ENCODE assay signal across 8 mouse cellular contexts in the genomic region with DNA sequence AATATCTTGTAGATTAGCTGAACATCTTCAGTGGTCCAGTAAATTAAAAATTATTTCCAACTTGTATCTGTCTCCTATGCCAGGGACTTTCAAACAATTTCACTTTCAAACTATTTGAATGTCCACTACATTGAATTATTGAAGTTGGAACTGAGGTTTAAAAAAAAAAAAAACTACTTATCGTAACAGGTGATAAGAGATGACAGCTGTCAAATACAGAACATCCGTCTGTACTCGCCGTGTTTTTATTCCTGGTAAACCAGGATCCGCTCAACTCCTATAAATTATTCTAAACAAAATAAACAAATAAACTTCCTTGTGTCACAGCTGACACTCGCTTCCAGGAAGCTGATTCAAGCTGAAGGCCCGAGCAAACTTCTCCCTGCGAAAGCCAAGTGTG. TPM values are rescaled to one million over a fixed set of nuclear protein-coding genes. Genes with fewer than 3 reads are reported as not detected.
A peak's percentile ranks its signal among the peaks of the same experiment; 100 is the strongest.
DNase-seq lines count a peak whose midpoint lies in the region; ATAC-seq and TF ChIP-seq lines count a peak whose summit lies in the region.

No protein-coding gene starts in this region.

- no peak for DNase-seq in cerebellum, adult 2 months
- DNase-seq in cerebellum, adult 11-12 months = no peak
- no peak for DNase-seq in spleen, adult 2 months (ENCODE audit: low read depth in 1 of 2, low spot score in 2 of 2)
- no peak for DNase-seq in spleen, adult 18-20 months
- DNase-seq in adrenal gland, postnatal 4 days (ENCODE audit: low spot score in 2 of 2) = no peak
- no peak for DNase-seq in yolk sac, embryonic 10.5 days (ENCODE audit: low spot score)

- no peak overlapping the region for H3K27ac ChIP-seq in cerebellum, adult 2 months (ENCODE audit: insufficient read depth, low read length)
- peak overlapping the region; percentile 77 for H3K27ac ChIP-seq in spleen, adult 2 months (ENCODE audit: insufficient read depth, low read length)
- peak overlapping the region; percentile 93 for H3K27ac ChIP-seq in limb, embryonic 15.5 days
- H3K27ac ChIP-seq in stomach, embryonic 16.5 days (ENCODE audit: low read length) = peak overlapping the region; percentile 86; the same call in 1 of the 2 replicates

- no peaks in the 10 kb centered on the region for H3K36me3 ChIP-seq in spleen, adult 2 months (ENCODE audit: control insufficient read depth, insufficient read depth, low read length)
- H3K36me3 ChIP-seq in limb, embryonic 15.5 days = peaks cover 9% of the 10 kb centered on the region; the same call in 1 of the 2 replicates
- no peaks in the 10 kb centered on the region for H3K36me3 ChIP-seq in stomach, embryonic 16.5 days (ENCODE audit: control insufficient read depth, insufficient read depth, low read length)

- no peaks in the 10 kb centered on the region for H3K27me3 ChIP-seq in cerebellum, adult 2 months (ENCODE audit: control insufficient read depth, insufficient read depth, low read length)
- no peaks in the 10 kb centered on the region for H3K27me3 ChIP-seq in spleen, adult 2 months (ENCODE audit: control insufficient read depth, insufficient read depth, low read length)
- no peaks in the 10 kb centered on the region for H3K27me3 ChIP-seq in limb, embryonic 15.5 days
- no peaks in the 10 kb centered on the region for H3K27me3 ChIP-seq in stomach, embryonic 16.5 days (ENCODE audit: control insufficient read depth, insufficient read depth, low read length)

- no peaks in the 10 kb centered on the region for H3K4me1 ChIP-seq in cerebellum, adult 2 months (ENCODE audit: control insufficient read depth, insufficient read depth, low read length)
- peaks cover 6% of the 10 kb centered on the region; the same call in 1 of the 2 replicates for H3K4me1 ChIP-seq in spleen, adult 2 months (ENCODE audit: control insufficient read depth, insufficient read depth, insufficient read length)
- H3K4me1 ChIP-seq in limb, embryonic 15.5 days = peaks cover 13% of the 10 kb centered on the region; the same call in 1 of the 2 replicates
- peaks cover 4% of the 10 kb centered on the region for H3K4me1 ChIP-seq in stomach, embryonic 16.5 days (ENCODE audit: control insufficient read depth, insufficient read depth, low read length)

- H3K9ac ChIP-seq in limb, embryonic 15.5 days = peak overlapping the region; percentile 94
- peak overlapping the region; percentile 89 for H3K9ac ChIP-seq in stomach, embryonic 16.5 days (ENCODE audit: low read length)

- H3K4me3 ChIP-seq in cerebellum, adult 2 months (replicated peaks; ENCODE audit: insufficient read depth, low read depth, low read length) = peak overlapping the region; percentile 98
- peak overlapping the region; percentile 96 for H3K4me3 ChIP-seq in spleen, adult 2 months (ENCODE audit: extremely low read depth, insufficient read depth, insufficient read length)
- peak overlapping the region; percentile 96 for H3K4me3 ChIP-seq in limb, embryonic 15.5 days
- H3K4me3 ChIP-seq in stomach, embryonic 16.5 days (replicated peaks; ENCODE audit: low read length) = peak overlapping the region; percentile 84

- ATAC-seq in limb, embryonic 15.5 days (ENCODE audit: insufficient number of reproducible peaks, low FRiP score, low TSS enrichment, low read depth) = no peak
- ATAC-seq in stomach, embryonic 16.5 days (ENCODE audit: insufficient read depth, low FRiP score) = no peak

- no peak for TF ChIP-seq POLR2A in cerebellum, adult 2 months (IDR thresholded peaks at IDR 0.05; ENCODE audit: borderline replicate concordance, insufficient read depth, low read length)
- no peak for TF ChIP-seq POLR2A in spleen, adult 2 months (IDR thresholded peaks at IDR 0.05; ENCODE audit: low read depth, low read length)

- H3K9me3 ChIP-seq in limb, embryonic 15.5 days = no peaks in the 10 kb centered on the region
- H3K9me3 ChIP-seq in stomach, embryonic 16.5 days (replicated peaks; ENCODE audit: control insufficient read depth, low read length) = no peaks in the 10 kb centered on the region

- WGBS in cerebellum, adult 2 months = 3% methylated on average over 8 of the region's 8 CpGs
- 2% methylated on average over 8 of the region's 8 CpGs for whole genome bisulfite sequencing in spleen, adult 2 months
- 5% methylated on average over 8 of the region's 8 CpGs for WGBS in limb, embryonic 15.5 days
- WGBS in stomach, embryonic 16.5 days = 3% methylated on average over 8 of the region's 8 CpGs

- no peak for TF ChIP-seq CTCF in cerebellum, adult 2 months (IDR thresholded peaks at IDR 0.05; ENCODE audit: borderline replicate concordance, insufficient read depth, low read depth, low read length)
- no peak for TF ChIP-seq CTCF in spleen, adult 2 months (IDR thresholded peaks at IDR 0.05; ENCODE audit: extremely low read depth, insufficient read depth, insufficient read length, insufficient replicate concordance)

- H3K4me2 ChIP-seq in limb, embryonic 15.5 days = peak overlapping the region; percentile 60
- peak overlapping the region; percentile 57 for H3K4me2 ChIP-seq in stomach, embryonic 16.5 days (ENCODE audit: low read depth, low read length)

RNA-seq across cellular contexts. Expression of a gene that starts 0.7 kb away (rescaled TPM):
- 23.8 and 25.7 TPM in 2 replicates for polyA plus RNA-seq in cerebellum, adult 2 months (2012; rRNA removed)
- polyA plus RNA-seq in spleen, adult 2 months (2012; rRNA removed) = 10.2 and 12.5 TPM in 2 replicates
- 85.8 and 98.1 TPM in 2 replicates for polyA plus RNA-seq in limb, embryonic 15.5 days (2015; fragmentation: Nextera tagmentation; extraction: Ambion mirVana)
- 65.7 and 77.8 TPM in 2 replicates for polyA plus RNA-seq in stomach, embryonic 16.5 days (2015; fragmentation: Nextera tagmentation; extraction: Ambion mirVana)
- total RNA-seq in adrenal gland, postnatal 4 days (2021) = 10 to 100 TPM; 62.5 to 72.1 TPM

RNA-seq across cellular contexts. Expression of a gene that starts 13.3 kb away (rescaled TPM):
- polyA plus RNA-seq in cerebellum, adult 2 months (2012; rRNA removed) = 0.23 and 0.29 TPM in 2 replicates
- 0.14 TPM in 2 replicates for polyA plus RNA-seq in spleen, adult 2 months (2012; rRNA removed)
- polyA plus RNA-seq in limb, embryonic 15.5 days (2015; fragmentation: Nextera tagmentation; extraction: Ambion mirVana) = 0.05 TPM in 1 of 2 replicates, not detected in the other
- 1.8 and 1.9 TPM in 2 replicates for polyA plus RNA-seq in stomach, embryonic 16.5 days (2015; fragmentation: Nextera tagmentation; extraction: Ambion mirVana)
- 10 to 100 TPM in 1 of 2 experiments, 1 to 10 TPM in 1; 9.4 to 14.6 TPM for total RNA-seq in adrenal gland, postnatal 4 days (2021)

RNA-seq across cellular contexts. Expression of a gene that starts 56.5 kb away (rescaled TPM):
- 431 and 479 TPM in 2 replicates for polyA plus RNA-seq in cerebellum, adult 2 months (2012; rRNA removed)
- 173 and 190 TPM in 2 replicates for polyA plus RNA-seq in spleen, adult 2 months (2012; rRNA removed)
- 984 and 1,081 TPM in 2 replicates for polyA plus RNA-seq in limb, embryonic 15.5 days (2015; fragmentation: Nextera tagmentation; extraction: Ambion mirVana)
- 850 and 976 TPM in 2 replicates for polyA plus RNA-seq in stomach, embryonic 16.5 days (2015; fragmentation: Nextera tagmentation; extraction: Ambion mirVana)
- 1,000 to 10,000 TPM; 1,533 to 1,815 TPM for total RNA-seq in adrenal gland, postnatal 4 days (2021)

RNA-seq across cellular contexts. Expression of a gene that starts 56.5 kb away (rescaled TPM):
- 46.3 and 47.0 TPM in 2 replicates for polyA plus RNA-seq in cerebellum, adult 2 months (2012; rRNA removed)
- 6.2 and 6.4 TPM in 2 replicates for polyA plus RNA-seq in spleen, adult 2 months (2012; rRNA removed)
- polyA plus RNA-seq in limb, embryonic 15.5 days (2015; fragmentation: Nextera tagmentation; extraction: Ambion mirVana) = 58.9 and 63.0 TPM in 2 replicates
- 52.9 and 57.5 TPM in 2 replicates for polyA plus RNA-seq in stomach, embryonic 16.5 days (2015; fragmentation: Nextera tagmentation; extraction: Ambion mirVana)
- 10 to 100 TPM; 65.3 to 80.6 TPM for total RNA-seq in adrenal gland, postnatal 4 days (2021)
